Mouse (Mus musculus): ENCODE measurements around the gene Thsd4.

DNA sequence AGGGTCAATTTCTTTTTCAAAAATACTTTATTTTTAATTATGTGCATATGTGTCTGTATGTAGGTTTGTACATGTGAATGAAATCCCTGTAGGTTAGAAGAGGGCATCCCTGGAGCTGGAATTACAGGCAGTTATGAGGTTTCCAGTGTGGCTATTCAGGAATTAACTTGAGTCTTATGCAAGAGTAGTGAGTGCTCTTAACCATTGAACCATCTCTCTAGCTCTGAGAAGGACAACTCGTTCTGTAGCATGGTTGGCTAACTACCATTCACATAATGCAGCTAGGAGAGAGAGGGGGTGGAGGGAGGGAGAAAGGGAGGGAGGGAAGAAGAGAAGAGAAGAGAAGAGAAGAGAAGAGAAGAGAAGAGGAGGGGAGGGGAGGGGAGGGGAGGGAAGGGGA lies 444.1 kb downstream of the Thsd4 start:
- TF ChIP-seq CTCF (IDR thresholded peaks at IDR 0.05; ENCODE audit: low read depth) (no peak), EP300 (IDR thresholded peaks at IDR 0.05; ENCODE audit: low read depth) (no peak)
